Mouse (Mus musculus): Measurements from ENCODE around the gene Cd209a.
"Not testable (repeated sequence)": the region's sequence is repeated elsewhere in the genome, so short reads cannot be mapped to it uniquely, and the experiment has no call there.

Cd209a gene

DNA sequence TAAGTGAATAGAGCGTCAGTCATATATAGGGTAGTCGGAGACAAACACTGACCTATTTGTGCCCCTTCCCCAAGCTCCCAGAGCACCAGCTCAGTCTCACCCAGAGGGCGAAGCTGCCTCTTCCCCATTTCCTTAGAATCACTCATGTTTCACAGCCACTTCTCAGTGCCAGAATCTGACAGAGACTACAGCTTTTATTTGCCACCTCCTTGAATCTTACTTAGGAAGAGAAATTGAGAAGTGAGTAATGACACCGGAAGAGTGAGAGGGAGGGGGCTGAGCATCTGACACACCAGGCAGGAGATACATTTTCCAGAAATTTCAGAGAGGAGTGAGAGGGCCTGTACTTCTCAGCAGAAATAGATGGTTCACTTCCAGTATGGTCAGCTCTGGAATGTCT lies at the start of gene Cd209a:
Gene Cd209a, minus strand, starts transcription at position 224 of the 400 bp plus-strand sequence.
- DNase-seq (ENCODE audit: low read depth), result no peak

DNA sequence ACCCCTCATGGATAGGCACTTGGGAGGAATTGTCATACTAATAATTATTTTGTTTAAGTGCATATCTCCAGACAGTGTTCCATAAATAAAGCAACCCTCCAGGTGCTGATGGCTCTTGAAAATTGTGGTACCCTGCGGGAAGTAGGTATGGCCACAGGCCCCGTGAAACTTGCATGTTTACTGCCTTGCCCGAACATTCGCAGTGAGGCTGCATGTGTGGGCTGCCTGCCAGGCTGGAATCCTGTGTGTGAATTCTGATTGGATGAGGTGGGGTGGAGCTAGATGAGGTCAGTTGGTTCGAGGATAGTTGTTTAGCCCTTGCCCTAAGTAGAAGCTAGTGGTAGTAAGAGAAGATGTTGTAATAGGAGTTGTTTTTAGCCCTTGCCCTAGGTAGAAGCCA lies 19.9 kb upstream of the Cd209a start:
- DNase-seq (ENCODE audit: low read depth), result not testable (repeated sequence)

DNA sequence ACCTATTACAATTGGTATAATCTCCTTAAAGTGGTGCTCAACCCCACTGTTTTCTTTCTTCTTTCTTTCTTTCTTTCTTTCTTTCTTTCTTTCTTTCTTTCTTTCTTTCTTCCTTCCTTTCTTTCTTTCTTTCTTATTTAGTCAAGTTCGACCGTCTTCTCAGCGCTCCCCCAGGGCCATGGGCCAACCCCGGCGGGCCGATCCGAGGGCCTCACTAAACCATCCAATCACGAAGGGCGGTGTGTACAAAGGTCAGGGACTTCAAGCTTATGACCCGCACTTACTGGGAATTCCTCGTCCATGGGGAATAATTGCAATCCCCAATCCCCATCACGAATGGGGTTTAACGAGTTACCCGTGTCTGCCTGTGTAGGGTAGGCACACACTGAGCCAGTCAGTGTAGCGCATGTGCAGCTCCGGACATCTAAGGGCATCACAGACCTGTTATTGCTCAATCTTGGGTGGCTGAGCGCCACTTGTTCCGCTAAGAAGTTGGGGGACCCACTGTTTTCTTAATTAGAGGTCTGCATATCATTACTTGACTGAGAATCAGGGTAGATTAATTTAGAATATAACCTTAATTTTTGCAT lies 5.6 kb upstream of the Cd209a start:
- DNase-seq (ENCODE audit: low read depth), result peak; percentile 95

DNA sequence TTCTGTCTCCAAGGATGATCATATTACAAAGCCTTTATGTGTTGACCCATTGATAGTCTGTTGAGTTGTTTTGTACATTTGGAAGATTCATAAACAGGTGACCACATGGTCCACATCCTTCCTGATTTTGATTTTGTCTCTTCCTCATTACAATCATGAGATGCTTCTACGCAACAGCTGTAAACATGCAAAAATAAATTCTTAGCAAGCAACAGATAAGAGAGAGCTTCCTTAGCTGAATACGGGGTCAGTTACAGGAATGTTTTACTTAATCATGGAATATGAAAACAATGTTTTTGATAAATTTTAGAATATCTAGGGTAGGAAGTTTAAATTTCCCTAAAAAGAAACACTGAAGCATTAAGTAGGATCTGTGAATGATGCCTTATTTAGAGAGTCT lies 11.8 kb downstream of the Cd209a start:
- DNase-seq (ENCODE audit: low read depth), result no peak

DNA sequence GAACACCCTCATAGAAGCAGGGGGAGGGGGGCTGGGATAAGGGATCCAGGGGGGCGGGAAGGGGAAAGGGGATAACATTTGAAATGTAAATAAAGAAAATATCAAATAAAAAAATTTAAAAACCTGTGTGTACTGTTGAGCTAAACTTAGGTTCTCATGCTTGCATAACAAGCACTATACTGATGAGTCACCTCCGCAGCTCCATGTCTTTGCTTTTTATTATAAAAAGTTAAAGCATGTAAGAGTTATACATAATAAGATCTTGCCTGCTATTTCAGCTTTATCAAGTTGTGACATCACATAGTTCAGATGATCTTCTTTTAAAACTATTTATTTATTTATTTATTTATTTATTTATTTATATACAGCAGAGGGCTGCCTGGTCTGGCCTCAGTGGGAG lies 13.2 kb downstream of the Cd209a start:
- DNase-seq (ENCODE audit: low read depth), result no peak

DNA sequence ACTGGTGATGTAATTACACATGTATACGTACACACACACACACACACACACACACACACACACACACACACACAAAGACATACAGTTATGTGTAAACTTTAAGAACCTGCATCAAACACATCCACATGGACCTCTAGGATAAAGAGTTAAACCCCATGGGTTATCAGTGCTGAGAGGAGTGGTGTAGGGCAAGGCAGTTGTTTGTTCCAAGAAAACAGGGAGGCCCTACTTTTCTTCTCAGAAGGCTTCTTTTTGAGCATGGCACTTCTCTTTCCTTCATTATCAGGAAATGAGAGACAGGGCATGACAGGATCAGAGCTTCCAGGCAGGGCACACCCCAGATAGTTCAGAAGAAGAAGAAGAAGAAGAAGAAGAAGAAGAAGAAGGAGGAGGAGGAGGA lies 14.7 kb downstream of the Cd209a start:
- peak; percentile 46 for DNase-seq (ENCODE audit: low read depth)

DNA sequence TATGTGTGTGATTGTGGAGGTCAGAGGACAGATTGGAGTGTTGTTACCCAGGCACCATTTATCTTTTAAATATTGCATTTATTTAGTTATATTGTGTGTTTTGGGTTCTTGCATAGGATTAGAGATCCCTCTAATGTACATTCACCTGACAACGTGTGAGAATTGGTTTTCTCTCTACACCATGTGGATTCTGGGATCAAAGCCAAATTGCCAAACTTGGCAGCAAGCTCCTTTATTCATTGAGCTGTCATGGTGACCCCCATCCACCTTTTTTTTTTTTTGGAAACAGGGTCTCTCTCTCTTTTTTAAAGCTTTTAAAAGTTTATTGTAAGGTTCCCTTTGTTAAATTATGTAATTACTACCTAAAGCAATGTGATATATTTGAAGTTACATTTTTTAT lies 27.7 kb downstream of the Cd209a start:
- DNase-seq (ENCODE audit: low read depth), result no peak

DNA sequence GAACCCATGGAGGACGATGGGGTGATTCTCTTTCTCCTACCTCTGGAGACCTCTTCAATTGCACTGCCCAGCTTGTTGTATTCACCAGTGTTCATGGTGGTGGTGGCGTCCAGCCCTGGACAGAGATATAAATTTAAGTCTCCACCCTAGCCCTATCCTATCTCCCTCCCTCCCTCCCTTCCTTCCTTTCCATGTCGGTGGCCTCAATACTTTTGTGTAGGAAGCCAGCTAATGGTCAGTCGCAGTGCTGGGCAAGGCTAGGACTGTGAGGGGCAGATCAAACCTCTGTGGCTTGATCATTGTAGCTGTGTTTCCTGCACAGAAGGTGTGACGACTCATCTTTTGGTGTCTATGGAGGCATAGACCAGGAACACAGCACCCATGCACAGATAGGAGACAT lies 28.2 kb downstream of the Cd209a start, which contains the start of gene Clec4g:
Gene Clec4g, minus strand, starts transcription at position 101 of the 400 bp plus-strand sequence.
- no peak for DNase-seq (ENCODE audit: low read depth)

DNA sequence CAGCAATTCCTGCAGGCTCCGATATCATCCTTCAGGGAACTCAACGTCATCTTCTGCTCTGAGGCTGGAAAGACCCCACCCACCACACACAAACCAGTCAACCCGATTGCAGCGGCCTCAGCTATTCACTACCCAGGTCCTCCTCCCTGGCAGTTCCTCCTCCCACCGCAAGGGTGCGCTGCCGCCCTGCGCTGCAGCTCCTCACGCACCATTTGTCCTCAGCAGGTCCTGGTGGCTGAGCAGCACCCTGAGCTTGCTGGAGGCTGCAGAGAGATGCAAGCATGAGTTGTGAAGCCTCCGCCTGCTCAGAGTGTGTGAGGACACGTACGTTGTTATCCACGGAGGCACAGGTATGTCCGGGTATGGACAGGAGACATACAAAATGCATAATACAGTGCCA lies 30.2 kb downstream of the Cd209a start:
- DNase-seq (ENCODE audit: low read depth), result peak; percentile 46

DNA sequence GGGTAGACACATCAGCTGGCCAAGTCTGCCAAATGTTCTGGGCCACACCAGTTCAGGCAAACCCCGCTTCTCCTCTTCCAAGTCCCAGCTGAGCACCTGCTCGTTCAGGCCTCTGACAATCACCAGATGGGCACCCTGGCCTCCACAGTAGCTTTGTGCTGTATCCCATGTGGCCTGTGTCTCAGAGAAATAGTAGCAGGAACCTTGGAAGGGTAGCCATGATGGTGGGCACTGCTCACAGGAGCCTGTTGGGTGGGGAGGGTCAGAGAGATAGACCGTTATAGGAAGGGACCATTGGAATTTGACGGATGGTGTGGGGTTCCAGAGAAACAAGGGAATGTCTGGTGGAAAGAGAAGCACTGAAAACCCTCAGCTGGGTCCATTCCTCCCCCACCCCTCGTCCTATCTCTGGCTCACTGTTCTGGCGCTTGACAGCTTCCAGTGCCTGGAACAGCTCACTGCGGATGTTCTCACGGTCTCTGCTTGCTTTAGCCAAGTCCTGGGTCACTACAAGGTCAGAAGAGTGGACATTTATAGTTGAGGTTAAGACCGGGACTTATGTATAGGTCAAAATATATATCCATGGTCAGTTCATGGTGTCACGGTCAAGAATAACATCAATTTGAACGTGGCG lies 31.3 kb downstream of the Cd209a start:
- DNase-seq (ENCODE audit: low read depth), result no peak

DNA sequence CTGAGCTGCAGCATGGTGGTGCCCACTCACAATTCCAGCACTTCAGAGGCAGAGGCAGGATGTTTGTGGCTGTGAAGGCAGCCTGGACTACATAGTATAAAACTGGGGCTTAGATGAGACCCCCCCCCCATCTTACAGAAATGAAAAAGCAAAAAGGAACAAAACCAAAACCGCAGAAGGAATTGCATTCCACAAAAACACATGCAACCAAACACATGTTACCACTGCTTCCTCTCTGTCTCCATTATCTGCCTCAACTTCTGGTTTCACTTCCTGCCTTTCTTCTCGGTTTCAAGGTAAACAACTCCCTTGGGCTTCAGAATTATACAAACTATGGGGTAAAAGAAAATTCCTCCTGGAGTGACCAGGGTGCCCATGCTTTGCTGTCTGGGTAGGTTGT lies 37.1 kb downstream of the Cd209a start:
- no peak for DNase-seq (ENCODE audit: low read depth)

DNA sequence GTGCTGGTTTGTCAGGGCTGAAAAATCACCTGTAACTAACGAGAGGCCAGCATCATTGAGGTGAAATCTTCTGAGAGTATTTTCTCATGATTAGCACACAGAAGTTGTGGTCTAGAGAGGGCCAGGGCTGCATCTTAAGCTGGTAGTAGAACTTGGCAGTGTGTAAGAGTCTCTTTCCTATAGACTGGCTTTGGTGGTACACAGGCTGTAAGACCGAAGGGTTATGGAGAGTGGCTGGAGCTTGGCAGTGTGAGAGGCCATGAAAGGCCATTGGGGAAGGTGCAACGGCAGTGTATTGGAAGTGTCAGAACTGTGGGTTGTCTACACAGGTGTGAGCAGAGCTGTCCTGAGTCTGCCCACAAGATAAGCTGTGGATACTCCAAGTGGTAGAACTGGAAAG lies 38.5 kb downstream of the Cd209a start:
- no peak for DNase-seq (ENCODE audit: low read depth)

DNA sequence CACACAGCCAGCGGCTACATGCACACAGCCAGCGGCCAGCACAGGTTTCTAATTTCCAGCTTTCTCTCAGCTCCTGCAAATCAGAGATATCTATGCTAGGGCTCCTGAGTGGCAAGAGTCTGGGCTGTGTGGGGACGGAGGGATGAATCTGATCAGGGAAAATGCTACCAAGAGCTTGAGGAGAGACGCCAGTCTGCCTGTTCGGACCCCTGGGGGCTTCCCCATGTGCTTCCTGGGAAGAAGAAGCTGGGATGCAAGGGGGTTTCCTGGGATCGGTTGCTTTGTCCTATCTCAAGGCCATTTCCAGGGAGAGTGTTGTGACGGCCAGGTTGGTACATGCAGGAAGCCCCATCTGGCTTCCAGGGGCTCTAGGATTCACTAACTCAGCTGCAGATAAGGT lies 41.2 kb downstream of the Cd209a start:
- DNase-seq (ENCODE audit: low read depth), result no peak

DNA sequence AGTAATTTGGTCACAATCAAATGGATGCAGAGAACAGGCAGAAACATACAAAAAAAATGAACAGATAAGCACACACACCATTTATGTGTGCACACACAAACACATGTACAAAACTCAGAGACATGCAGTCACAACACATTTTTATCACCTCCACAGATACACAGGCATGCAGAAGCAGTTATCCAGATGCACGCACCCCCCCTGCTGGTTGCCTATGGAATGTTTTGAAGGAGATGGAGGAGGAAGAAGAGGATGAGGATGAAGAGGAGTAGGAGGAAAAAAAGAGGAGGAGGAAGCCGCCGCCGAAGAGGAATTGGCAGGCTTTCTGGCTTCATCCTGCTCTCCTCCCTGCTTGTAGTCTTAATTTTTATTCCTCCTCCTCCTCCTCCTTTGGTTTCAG lies 43.1 kb downstream of the Cd209a start:
- DNase-seq (ENCODE audit: low read depth), result no peak

DNA sequence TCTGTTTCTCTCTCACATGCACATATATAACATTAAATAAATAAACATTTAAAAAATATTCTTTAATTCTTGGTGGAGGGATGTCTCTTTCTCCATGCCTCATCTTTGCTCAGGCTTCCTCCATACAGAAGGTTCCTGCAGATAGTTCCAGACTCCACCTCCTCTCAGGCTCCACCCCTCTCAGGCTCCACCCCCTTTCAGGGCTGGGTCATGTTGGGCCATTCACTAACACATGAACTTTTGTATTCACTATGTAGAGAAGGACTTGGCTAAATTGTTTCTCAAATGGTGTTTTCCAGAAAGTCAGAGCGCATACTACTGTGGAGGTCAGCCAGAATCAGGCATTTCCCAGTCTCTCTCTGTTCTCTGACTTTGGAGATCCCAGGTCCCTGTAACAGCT lies 47.3 kb downstream of the Cd209a start:
- no peak for DNase-seq (ENCODE audit: low read depth)

DNA sequence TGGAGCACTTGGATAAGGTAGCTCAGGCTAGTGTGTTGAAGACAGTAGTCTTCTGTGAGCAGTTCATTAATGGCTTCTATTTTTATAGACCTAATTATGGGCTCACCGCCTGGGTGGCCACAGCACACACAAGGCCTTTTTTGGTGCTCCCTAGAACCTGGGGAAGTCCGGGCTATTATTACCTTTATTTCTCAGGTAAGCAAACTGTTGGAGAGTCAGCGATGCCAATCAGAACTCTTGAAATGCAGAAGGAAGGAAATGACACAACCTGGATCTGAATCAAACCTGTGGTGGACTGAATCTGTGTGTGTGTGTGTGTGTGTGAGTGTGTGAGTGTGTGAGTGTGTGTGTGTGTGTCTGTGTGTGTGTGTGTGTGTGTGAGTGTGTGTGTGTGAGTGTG lies 54.7 kb downstream of the Cd209a start, which contains the start of gene Fcer2a:
Gene Fcer2a, minus strand, starts transcription at position 55 of the 400 bp plus-strand sequence.
- DNase-seq (ENCODE audit: low read depth), result no peak
